ENCODE assay signal across 23 mouse cellular contexts in genomic region chr2:21044781-21045180, GRCm38 (mm10).
DNase-seq lines count a peak whose midpoint lies in the region; ATAC-seq and TF ChIP-seq lines count a peak whose summit lies in the region.
"Had no signal": no experiment of that assay in that cellular context is flagged by ENCODE, and none has a peak within 500 bp of the region (broad histone marks: within the 10 kb centered on the region; RNA-seq: fewer than 3 reads in every experiment).

No protein-coding gene starts in this region.

- DNase-seq in forebrain, embryonic 11.5 days (ENCODE audit: low spot score), result no peak
- peak; percentile 52 for DNase-seq in lung, embryonic 14.5 days
- no peak for DNase-seq in lung, adult 18-20 months
- no peak for DNase-seq in forebrain, embryonic 14.5 days (ENCODE audit: low spot score)
- DNase-seq in urinary bladder, postnatal 10 days (ENCODE audit: low spot score), result no peak
- DNase-seq: adrenal gland, postnatal 14 days; cerebellum, adult 11 months; cerebellum, adult 9-10 months; cerebellum, postnatal 36 days; gastrocnemius, adult 2 months; gastrocnemius, postnatal 36 days; kidney, adult 9 months; kidney, postnatal 10 days; liver; right cerebral cortex, postnatal 14 days; thymus, postnatal 4 days had no signal

- H3K4me1 ChIP-seq in forebrain, embryonic 13.5 days, result peaks cover 29% of the 10 kb centered on the region
- H3K4me1 ChIP-seq in forebrain, embryonic 11.5 days (replicated peaks; ENCODE audit: control insufficient read depth, insufficient read depth, low read length), result peaks cover 17% of the 10 kb centered on the region; the same call in 1 of the 2 replicates
- peaks cover 7% of the 10 kb centered on the region; the same call in 1 of the 2 replicates for H3K4me1 ChIP-seq in lung, embryonic 14.5 days (ENCODE audit: insufficient read depth)
- H3K4me1 ChIP-seq in forebrain, embryonic 14.5 days (ENCODE audit: control insufficient read depth, insufficient read depth, low read length), result peaks cover 16% of the 10 kb centered on the region
- H3K4me1 ChIP-seq in hindbrain, embryonic 15.5 days (replicated peaks), result peaks cover 17% of the 10 kb centered on the region

- no peaks in the 10 kb centered on the region for H3K9me3 ChIP-seq in forebrain, embryonic 13.5 days (replicated peaks)
- H3K9me3 ChIP-seq in forebrain, embryonic 11.5 days (ENCODE audit: control insufficient read depth, low read length), result no peaks in the 10 kb centered on the region
- H3K9me3 ChIP-seq in lung, embryonic 14.5 days (ENCODE audit: low read depth, low read length), result no peaks in the 10 kb centered on the region
- H3K9me3 ChIP-seq in forebrain, embryonic 14.5 days (replicated peaks; ENCODE audit: control insufficient read depth, low read length), result no peaks in the 10 kb centered on the region
- H3K9me3 ChIP-seq in hindbrain, embryonic 15.5 days, result no peaks in the 10 kb centered on the region
- H3K9me3 ChIP-seq: lung, embryonic 15.5 days; neural tube, embryonic 13.5 days had no signal

- ATAC-seq in forebrain, embryonic 13.5 days, result no peak
- ATAC-seq in forebrain, embryonic 11.5 days (replicated peaks; ENCODE audit: low FRiP score), result no peak
- ATAC-seq in lung, embryonic 14.5 days (ENCODE audit: insufficient read depth), result no peak
- ATAC-seq in forebrain, embryonic 14.5 days, result no peak
- ATAC-seq in hindbrain, embryonic 15.5 days (ENCODE audit: low FRiP score, low read depth), result no peak
- ATAC-seq: intestine, postnatal 0 days; Patski had no signal

- H3K4me3 ChIP-seq in forebrain, embryonic 13.5 days, result no peak overlapping the region
- H3K4me3 ChIP-seq in forebrain, embryonic 11.5 days (ENCODE audit: low read depth, low read length), result no peak overlapping the region
- no peak overlapping the region for H3K4me3 ChIP-seq in lung, embryonic 14.5 days (ENCODE audit: low read depth, low read length)
- H3K4me3 ChIP-seq in forebrain, embryonic 14.5 days (ENCODE audit: low read depth, low read length), result no peak overlapping the region
- no peak overlapping the region for H3K4me3 ChIP-seq in hindbrain, embryonic 15.5 days
- H3K4me3 ChIP-seq: gastrocnemius, adult 2 months; lung, embryonic 15.5 days; neural tube, embryonic 13.5 days had no signal

- peak overlapping the region; percentile 70 for H3K27ac ChIP-seq in forebrain, embryonic 13.5 days
- H3K27ac ChIP-seq in forebrain, embryonic 11.5 days (ENCODE audit: low read depth, low read length), result no peak overlapping the region; the same call in 1 of the 2 replicates
- H3K27ac ChIP-seq in lung, embryonic 14.5 days (ENCODE audit: low read depth), result no peak overlapping the region
- 0 out of 2 replicates have a peak overlapping the region, but pooled peaks have one; percentile 49 for H3K27ac ChIP-seq in forebrain, embryonic 14.5 days (ENCODE audit: low read depth, low read length)
- H3K27ac ChIP-seq in hindbrain, embryonic 15.5 days (replicated peaks), result peak overlapping the region; percentile 43; the same call in 1 of the 2 replicates
- H3K27ac ChIP-seq: gastrocnemius, adult 2 months; liver, embryonic 14.5 days; lung, embryonic 15.5 days had no signal

- H3K4me2 ChIP-seq in forebrain, embryonic 13.5 days, result no peak overlapping the region
- H3K4me2 ChIP-seq in forebrain, embryonic 11.5 days (ENCODE audit: low read depth, low read length, severe bottlenecking), result no peak overlapping the region
- H3K4me2 ChIP-seq in lung, embryonic 14.5 days, result no peak overlapping the region
- no peak overlapping the region for H3K4me2 ChIP-seq in forebrain, embryonic 14.5 days (ENCODE audit: low read length)
- H3K4me2 ChIP-seq in hindbrain, embryonic 15.5 days, result no peak overlapping the region
- H3K4me2 ChIP-seq: lung, embryonic 15.5 days; neural tube, embryonic 13.5 days had no signal

- no peaks in the 10 kb centered on the region for H3K36me3 ChIP-seq in forebrain, embryonic 13.5 days (ENCODE audit: poor library complexity, severe bottlenecking)
- no peaks in the 10 kb centered on the region for H3K36me3 ChIP-seq in forebrain, embryonic 11.5 days (ENCODE audit: control insufficient read depth, insufficient read depth, low read length)
- no peaks in the 10 kb centered on the region for H3K36me3 ChIP-seq in lung, embryonic 14.5 days (ENCODE audit: insufficient read depth)
- no peaks in the 10 kb centered on the region for H3K36me3 ChIP-seq in forebrain, embryonic 14.5 days (ENCODE audit: control insufficient read depth, insufficient read depth, low read length)
- H3K36me3 ChIP-seq in hindbrain, embryonic 15.5 days, result no peaks in the 10 kb centered on the region
- H3K36me3 ChIP-seq: lung, embryonic 15.5 days; neural tube, embryonic 13.5 days had no signal

- TF ChIP-seq CTCF in lung, embryonic 14.5 days (IDR thresholded peaks at IDR 0.05; ENCODE audit: low read depth), result no peak

- no peak overlapping the region for H3K9ac ChIP-seq in forebrain, embryonic 13.5 days
- H3K9ac ChIP-seq in forebrain, embryonic 11.5 days (ENCODE audit: low read length), result no peak overlapping the region
- H3K9ac ChIP-seq in lung, embryonic 14.5 days, result no peak overlapping the region
- H3K9ac ChIP-seq in forebrain, embryonic 14.5 days (ENCODE audit: low read length), result no peak overlapping the region
- no peak overlapping the region for H3K9ac ChIP-seq in hindbrain, embryonic 15.5 days
- H3K9ac ChIP-seq: liver, embryonic 14.5 days; lung, embryonic 15.5 days had no signal

- H3K27me3 ChIP-seq in forebrain, embryonic 13.5 days, result peaks cover 5% of the 10 kb centered on the region; the same call in 1 of the 2 replicates
- H3K27me3 ChIP-seq in forebrain, embryonic 11.5 days (ENCODE audit: control insufficient read depth, insufficient read depth, low read length), result no peaks in the 10 kb centered on the region
- H3K27me3 ChIP-seq in lung, embryonic 14.5 days (ENCODE audit: insufficient read depth, low read length), result no peaks in the 10 kb centered on the region
- no peaks in the 10 kb centered on the region for H3K27me3 ChIP-seq in forebrain, embryonic 14.5 days (replicated peaks; ENCODE audit: control insufficient read depth, insufficient read depth, low read length)
- no peaks in the 10 kb centered on the region for H3K27me3 ChIP-seq in hindbrain, embryonic 15.5 days
- H3K27me3 ChIP-seq: lung, embryonic 15.5 days; neural tube, embryonic 13.5 days; Patski had no signal

- WGBS in forebrain, embryonic 13.5 days, result 81% methylated on average over 7 of the region's 7 CpGs
- 84% methylated on average over 7 of the region's 7 CpGs for WGBS in forebrain, embryonic 11.5 days
- 54% methylated on average over 7 of the region's 7 CpGs for WGBS in lung, embryonic 14.5 days
- WGBS in forebrain, embryonic 14.5 days, result 81% methylated on average over 7 of the region's 7 CpGs
- WGBS in hindbrain, embryonic 15.5 days, result 88% methylated on average over 7 of the region's 7 CpGs

Comparison
In these comparisons a context has a peak if more than half of its experiments do, and no peak if none do; other contexts are left out.
1. H3K27ac ChIP-seq: peak in forebrain, embryonic 13.5 days (single experiment), forebrain, embryonic 14.5 days (single experiment) and hindbrain, embryonic 15.5 days (single experiment); none in forebrain, embryonic 11.5 days (single experiment) and lung, embryonic 14.5 days (single experiment).